In genomic region chr10:56094586-56094985, GRCm38 (mm10) we compare ENCODE assay signal across 25 mouse cellular contexts. TPM values are rescaled to one million over a fixed set of nuclear protein-coding genes. Genes with fewer than 3 reads are reported as not detected.
A peak's percentile ranks its signal among the peaks of the same experiment; 100 is the strongest.
DNase-seq lines count a peak whose midpoint lies in the region; ATAC-seq lines count a peak whose summit lies in the region.
"Had no signal": no experiment of that assay in that cellular context is flagged by ENCODE, and none has a peak within 500 bp of the region (broad histone marks: within the 10 kb centered on the region; RNA-seq: fewer than 3 reads in every experiment).

No protein-coding gene starts in this region.

- H3K36me3 ChIP-seq in hindbrain, embryonic 11.5 days (ENCODE audit: control insufficient read depth, insufficient read depth, low read length) = no peaks in the 10 kb centered on the region
- H3K36me3 ChIP-seq in hindbrain, embryonic 13.5 days = no peaks in the 10 kb centered on the region
- H3K36me3 ChIP-seq in midbrain, embryonic 12.5 days = no peaks in the 10 kb centered on the region
- no peaks in the 10 kb centered on the region for H3K36me3 ChIP-seq in midbrain, embryonic 11.5 days (ENCODE audit: control insufficient read depth, insufficient read depth, low read length)
- no peaks in the 10 kb centered on the region for H3K36me3 ChIP-seq in neural tube, embryonic 12.5 days
- no peaks in the 10 kb centered on the region for H3K36me3 ChIP-seq in neural tube, embryonic 15.5 days
- H3K36me3 ChIP-seq: embryonic facial prominence, embryonic 10.5 days; embryonic facial prominence, embryonic 13.5 days; forebrain, embryonic 12.5 days; forebrain, embryonic 15.5 days had no signal

- peak; percentile 38; the same call in 1 of the 2 replicates for ATAC-seq in hindbrain, embryonic 11.5 days (ENCODE audit: low FRiP score)
- no peak for ATAC-seq in hindbrain, embryonic 13.5 days (ENCODE audit: low FRiP score)
- ATAC-seq in midbrain, embryonic 12.5 days (ENCODE audit: low FRiP score, low read depth) = peak; percentile 47; the same call in 1 of the 2 replicates
- ATAC-seq in midbrain, embryonic 11.5 days (ENCODE audit: low FRiP score) = no peak; the same call in 1 of the 2 replicates
- ATAC-seq in neural tube, embryonic 12.5 days (ENCODE audit: low FRiP score, low read depth) = peak; percentile 48; the same call in 1 of the 2 replicates
- ATAC-seq in neural tube, embryonic 15.5 days (ENCODE audit: low FRiP score) = no peak
- ATAC-seq: activated CD4-positive, CD25-positive, alpha-beta regulatory T cell, adult 4 months; forebrain, embryonic 15.5 days had no signal

- no peak overlapping the region for H3K4me2 ChIP-seq in hindbrain, embryonic 11.5 days (replicated peaks; ENCODE audit: low read depth, low read length)
- H3K4me2 ChIP-seq in hindbrain, embryonic 13.5 days = no peak overlapping the region
- no peak overlapping the region for H3K4me2 ChIP-seq in midbrain, embryonic 12.5 days (replicated peaks)
- no peak overlapping the region for H3K4me2 ChIP-seq in midbrain, embryonic 11.5 days
- H3K4me2 ChIP-seq in neural tube, embryonic 12.5 days (replicated peaks) = no peak overlapping the region
- H3K4me2 ChIP-seq in neural tube, embryonic 15.5 days = no peak overlapping the region
- H3K4me2 ChIP-seq: embryonic facial prominence, embryonic 13.5 days; forebrain, embryonic 12.5 days; forebrain, embryonic 15.5 days; heart, embryonic 11.5 days; hindbrain, embryonic 14.5 days had no signal

- H3K4me1 ChIP-seq in hindbrain, embryonic 11.5 days (replicated peaks; ENCODE audit: control insufficient read depth, insufficient read depth, low read length) = no peaks in the 10 kb centered on the region
- H3K4me1 ChIP-seq in hindbrain, embryonic 13.5 days (replicated peaks) = no peaks in the 10 kb centered on the region
- H3K4me1 ChIP-seq in midbrain, embryonic 12.5 days = no peaks in the 10 kb centered on the region
- no peaks in the 10 kb centered on the region for H3K4me1 ChIP-seq in midbrain, embryonic 11.5 days (ENCODE audit: control insufficient read depth, insufficient read depth, low read length)
- no peaks in the 10 kb centered on the region; the same call in 1 of the 2 replicates for H3K4me1 ChIP-seq in neural tube, embryonic 12.5 days
- no peaks in the 10 kb centered on the region for H3K4me1 ChIP-seq in neural tube, embryonic 15.5 days
- H3K4me1 ChIP-seq: embryonic facial prominence, embryonic 10.5 days; embryonic facial prominence, embryonic 13.5 days; forebrain, embryonic 12.5 days; forebrain, embryonic 15.5 days had no signal

- H3K4me3 ChIP-seq in hindbrain, embryonic 11.5 days (ENCODE audit: low read depth, low read length) = no peak overlapping the region
- H3K4me3 ChIP-seq in hindbrain, embryonic 13.5 days = no peak overlapping the region
- no peak overlapping the region for H3K4me3 ChIP-seq in midbrain, embryonic 12.5 days
- H3K4me3 ChIP-seq in midbrain, embryonic 11.5 days (ENCODE audit: low read depth, low read length) = no peak overlapping the region
- H3K4me3 ChIP-seq in neural tube, embryonic 12.5 days = no peak overlapping the region
- H3K4me3 ChIP-seq in neural tube, embryonic 15.5 days (replicated peaks) = no peak overlapping the region
- H3K4me3 ChIP-seq: embryonic facial prominence, embryonic 10.5 days; embryonic facial prominence, embryonic 13.5 days; erythroblast, embryonic 14.5 days; forebrain, embryonic 12.5 days; forebrain, embryonic 15.5 days; heart, adult 2 months had no signal

- WGBS in hindbrain, embryonic 11.5 days = 83% methylated on average over 5 of the region's 5 CpGs
- 69% methylated on average over 5 of the region's 5 CpGs for WGBS in hindbrain, embryonic 13.5 days
- 75% methylated on average over 5 of the region's 5 CpGs for WGBS in midbrain, embryonic 12.5 days
- WGBS in midbrain, embryonic 11.5 days = 80% methylated on average over 5 of the region's 5 CpGs
- WGBS in neural tube, embryonic 12.5 days = 71% methylated on average over 5 of the region's 5 CpGs
- 48% methylated on average over 5 of the region's 5 CpGs for WGBS in neural tube, embryonic 15.5 days

- no peaks in the 10 kb centered on the region for H3K9me3 ChIP-seq in hindbrain, embryonic 11.5 days (ENCODE audit: control insufficient read depth, low read length)
- H3K9me3 ChIP-seq in hindbrain, embryonic 13.5 days = no peaks in the 10 kb centered on the region
- no peaks in the 10 kb centered on the region for H3K9me3 ChIP-seq in midbrain, embryonic 12.5 days
- no peaks in the 10 kb centered on the region for H3K9me3 ChIP-seq in midbrain, embryonic 11.5 days (ENCODE audit: control insufficient read depth, low read length)
- H3K9me3 ChIP-seq in neural tube, embryonic 12.5 days = no peaks in the 10 kb centered on the region
- H3K9me3 ChIP-seq in neural tube, embryonic 15.5 days (replicated peaks) = no peaks in the 10 kb centered on the region
- H3K9me3 ChIP-seq: embryonic facial prominence, embryonic 10.5 days; embryonic facial prominence, embryonic 13.5 days; forebrain, embryonic 12.5 days; forebrain, embryonic 15.5 days had no signal

- H3K9ac ChIP-seq in hindbrain, embryonic 11.5 days (ENCODE audit: low read depth, low read length) = no peak overlapping the region
- no peak overlapping the region for H3K9ac ChIP-seq in hindbrain, embryonic 13.5 days
- H3K9ac ChIP-seq in midbrain, embryonic 12.5 days (replicated peaks) = no peak overlapping the region
- no peak overlapping the region for H3K9ac ChIP-seq in midbrain, embryonic 11.5 days (ENCODE audit: low read length)
- H3K9ac ChIP-seq in neural tube, embryonic 12.5 days = no peak overlapping the region
- H3K9ac ChIP-seq in neural tube, embryonic 15.5 days (replicated peaks) = no peak overlapping the region
- H3K9ac ChIP-seq: embryonic facial prominence, embryonic 13.5 days; forebrain, embryonic 12.5 days; forebrain, embryonic 15.5 days; hindbrain, embryonic 14.5 days had no signal

- DNase-seq in hindbrain, embryonic 11.5 days (ENCODE audit: low spot score) = no peak
- no peak for DNase-seq in midbrain, embryonic 11.5 days (ENCODE audit: low spot score, missing footprints)
- no peak for DNase-seq in heart, adult 8-10 months (ENCODE audit: low spot score)
- DNase-seq: adrenal gland, adult 8-10 months; adrenal gland, postnatal 25 days; cerebellum, adult 11-12 months; cerebellum, adult 8-10 months; cerebellum, postnatal 10 days; cerebellum, postnatal 36 days; embryo, embryonic 11 days; gastrocnemius, postnatal 10 days; gastrocnemius, postnatal 36 days; heart, adult 2 months had no signal

- H3K27ac ChIP-seq in hindbrain, embryonic 11.5 days (ENCODE audit: low read depth, low read length) = no peak overlapping the region
- no peak overlapping the region for H3K27ac ChIP-seq in hindbrain, embryonic 13.5 days
- H3K27ac ChIP-seq in midbrain, embryonic 12.5 days (replicated peaks) = no peak overlapping the region
- H3K27ac ChIP-seq in midbrain, embryonic 11.5 days (ENCODE audit: low read depth, low read length) = no peak overlapping the region
- H3K27ac ChIP-seq in neural tube, embryonic 12.5 days = no peak overlapping the region
- H3K27ac ChIP-seq in neural tube, embryonic 15.5 days (replicated peaks) = no peak overlapping the region
- H3K27ac ChIP-seq: embryonic facial prominence, embryonic 10.5 days; embryonic facial prominence, embryonic 13.5 days; forebrain, embryonic 12.5 days; forebrain, embryonic 15.5 days; heart, adult 2 months; hindbrain, embryonic 14.5 days had no signal

- H3K27me3 ChIP-seq in hindbrain, embryonic 11.5 days (ENCODE audit: control insufficient read depth, insufficient read depth, low read length) = no peaks in the 10 kb centered on the region
- H3K27me3 ChIP-seq in hindbrain, embryonic 13.5 days = no peaks in the 10 kb centered on the region
- no peaks in the 10 kb centered on the region for H3K27me3 ChIP-seq in midbrain, embryonic 12.5 days
- H3K27me3 ChIP-seq in midbrain, embryonic 11.5 days (ENCODE audit: control insufficient read depth, insufficient read depth, low read length) = no peaks in the 10 kb centered on the region
- no peaks in the 10 kb centered on the region for H3K27me3 ChIP-seq in neural tube, embryonic 12.5 days (replicated peaks)
- H3K27me3 ChIP-seq in neural tube, embryonic 15.5 days (replicated peaks) = no peaks in the 10 kb centered on the region
- H3K27me3 ChIP-seq: embryonic facial prominence, embryonic 13.5 days; forebrain, embryonic 12.5 days; forebrain, embryonic 15.5 days had no signal

RNA-seq across cellular contexts. Expression of gene Msl3l2, which starts 12.1 kb away (rescaled TPM):
- polyA plus RNA-seq in hindbrain, embryonic 11.5 days (2014; fragmentation: Nextera tagmentation; extraction: Ambion mirVana) = 7.4 and 8.3 TPM in 2 replicates
- polyA plus RNA-seq in hindbrain, embryonic 13.5 days (2015; fragmentation: Nextera tagmentation; extraction: Ambion mirVana) = 10.1 and 10.4 TPM in 2 replicates
- 11.4 and 11.5 TPM in 2 replicates for polyA plus RNA-seq in midbrain, embryonic 12.5 days (2016; fragmentation: Nextera tagmentation; extraction: Ambion mirVana)
- 5.4 and 7.5 TPM in 2 replicates for polyA plus RNA-seq in midbrain, embryonic 11.5 days (2014; fragmentation: Nextera tagmentation; extraction: Ambion mirVana)
- polyA plus RNA-seq in neural tube, embryonic 12.5 days (2016; fragmentation: Nextera tagmentation; extraction: Ambion mirVana) = 13.0 and 13.6 TPM in 2 replicates
- 11.8 and 13.2 TPM in 2 replicates for polyA plus RNA-seq in neural tube, embryonic 15.5 days (2015; fragmentation: Nextera tagmentation; extraction: Ambion mirVana)
- total RNA-seq in heart, adult 8-10 months (2022) = 1 to 10 TPM; 2.2 to 4.5 (median 2.8) TPM

Comparison
In these comparisons a context has a peak if more than half of its experiments do, and no peak if none do; other contexts are left out.
1. ATAC-seq: peak in hindbrain, embryonic 11.5 days (single experiment), midbrain, embryonic 12.5 days (single experiment) and neural tube, embryonic 12.5 days (single experiment); none in hindbrain, embryonic 13.5 days (single experiment), midbrain, embryonic 11.5 days (single experiment) and neural tube, embryonic 15.5 days (single experiment).